Mouse (Mus musculus): ENCODE measurements around the gene Kcnn1. TPM values are rescaled to one million over a fixed set of nuclear protein-coding genes. Genes with fewer than 3 reads are reported as not detected.
"Not testable (repeated sequence)": the region's sequence is repeated elsewhere in the genome, so short reads cannot be mapped to it uniquely, and the experiment has no call there.

Kcnn1 gene
- total and polyA plus RNA-seq, 2 experiments: 6.2 to 8.4 TPM

- H3K36me3 ChIP-seq (ENCODE audit: control insufficient read depth, insufficient read depth, low read length): peaks cover 13% of the 10 kb centered on the region
- DNase-seq (ENCODE audit: extremely low read depth, low read depth, low spot score): no peak
- H3K79me2 ChIP-seq (ENCODE audit: control insufficient read depth, insufficient read depth, low read length): peaks cover 10% of the 10 kb centered on the region; the same call in 1 of the 2 replicates
- no peak overlapping the region for H3K9ac ChIP-seq (ENCODE audit: low read depth, low read length)
- TF ChIP-seq CTCF (IDR thresholded peaks at IDR 0.05; ENCODE audit: low read depth, low read length) (no peak), POLR2A (IDR thresholded peaks at IDR 0.05; ENCODE audit: extremely low read depth, insufficient read depth, low read length) (no peak)
- 65% methylated on average over 2 of the region's 2 CpGs for WGBS
- H3K4me1 ChIP-seq (ENCODE audit: control insufficient read depth, insufficient read depth, low read length): peaks cover 5% of the 10 kb centered on the region
- no peaks in the 10 kb centered on the region for H3K27me3 ChIP-seq (ENCODE audit: control insufficient read depth, insufficient read depth, low read length)
- H3K27ac ChIP-seq (replicated peaks; ENCODE audit: insufficient read depth, low read depth, low read length): no peak overlapping the region
- no peak overlapping the region for H3K4me3 ChIP-seq (ENCODE audit: insufficient read depth, low read depth, low read length)
Measured at GRCm38 (mm10) chr8:70898661-70899198, 35.7 kb upstream of the Kcnn1 start.

DNA sequence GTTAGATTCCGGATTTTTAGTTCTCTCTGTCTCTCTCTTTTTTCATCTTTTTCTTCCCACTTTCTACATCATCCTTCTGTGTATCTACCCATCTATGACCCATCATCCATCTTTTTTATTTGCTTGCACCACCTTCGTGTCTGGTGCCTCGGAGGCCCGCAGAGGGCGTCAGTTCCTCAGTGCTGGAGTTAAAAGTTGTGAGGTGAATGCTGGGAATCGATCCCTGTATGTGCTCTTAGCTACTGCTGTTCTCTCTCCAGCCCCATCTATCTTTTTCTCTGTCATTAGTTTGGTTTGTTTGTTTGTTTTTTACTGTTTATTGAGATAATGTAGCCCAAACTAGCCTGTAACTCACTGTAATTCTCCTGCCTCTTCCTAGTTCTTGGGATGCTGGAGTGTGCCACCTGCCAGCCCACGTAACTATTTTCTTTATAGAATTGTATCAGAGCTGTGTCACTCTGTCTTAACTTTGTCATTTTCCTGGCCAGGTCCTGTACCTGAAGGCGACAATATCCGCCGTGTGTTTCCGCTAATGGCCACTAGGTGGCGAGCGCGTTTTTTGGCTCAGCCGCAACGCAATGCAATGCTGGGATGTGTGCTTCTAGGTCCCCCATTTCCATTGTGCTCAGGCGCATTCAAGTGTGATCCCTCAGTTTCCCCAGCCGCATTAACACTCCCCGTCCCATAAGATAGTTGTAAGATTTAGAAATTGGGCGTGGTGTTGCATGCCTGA lies 34.8 kb upstream of the Kcnn1 start:
- peak overlapping the region; percentile 49 for H3K27ac ChIP-seq (replicated peaks; ENCODE audit: insufficient read depth, low read depth, low read length)
- H3K79me2 ChIP-seq (ENCODE audit: control insufficient read depth, insufficient read depth, low read length): peaks cover 10% of the 10 kb centered on the region; the same call in 1 of the 2 replicates
- peak; percentile 53 for DNase-seq (ENCODE audit: extremely low read depth, low read depth, low spot score)
- no peaks in the 10 kb centered on the region; the same call in 1 of the 2 replicates for H3K27me3 ChIP-seq (ENCODE audit: control insufficient read depth, insufficient read depth, low read length)
- H3K4me3 ChIP-seq (ENCODE audit: insufficient read depth, low read depth, low read length): peak overlapping the region; percentile 55
- H3K4me1 ChIP-seq (ENCODE audit: control insufficient read depth, insufficient read depth, low read length): peaks cover 5% of the 10 kb centered on the region
- WGBS: under 1% methylated on average over 20 of the region's 20 CpGs
- TF ChIP-seq POLR2A (IDR thresholded peaks at IDR 0.05; ENCODE audit: extremely low read depth, insufficient read depth, low read length) (no peak), CTCF (IDR thresholded peaks at IDR 0.05; ENCODE audit: low read depth, low read length) (peak; percentile 98)
- peak overlapping the region; percentile 37 for H3K9ac ChIP-seq (ENCODE audit: low read depth, low read length)
- H3K36me3 ChIP-seq (ENCODE audit: control insufficient read depth, insufficient read depth, low read length): peaks cover 13% of the 10 kb centered on the region

GRCm38 (mm10) chr8:70897021-70897680 lies 34.1 kb upstream of the Kcnn1 start, which contains the start of gene Rpl18a:
Rpl18a (minus strand) TSS chr8:70897412.
- Histone ChIP-seq H3K27ac (replicated peaks; ENCODE audit: insufficient read depth, low read depth, low read length) (peak within 1 kb of the TSS; percentile 84), H3K36me3 (ENCODE audit: control insufficient read depth, insufficient read depth, low read length) (peaks cover 13% of the 10 kb centered on the region), H3K4me1 (ENCODE audit: control insufficient read depth, insufficient read depth, low read length) (peaks cover 5% of the 10 kb centered on the region), H3K4me3 (ENCODE audit: insufficient read depth, low read depth, low read length) (peak within 1 kb of the TSS; percentile 87), H3K9ac (ENCODE audit: low read depth, low read length) (peak within 1 kb of the TSS; percentile 97), H3K27me3 (ENCODE audit: control insufficient read depth, insufficient read depth, low read length) (peaks cover 6% of the 10 kb centered on the region; the same call in 1 of the 2 replicates), H3K79me2 (ENCODE audit: control insufficient read depth, insufficient read depth, low read length) (peaks cover 10% of the 10 kb centered on the region; the same call in 1 of the 2 replicates)
- TF ChIP-seq CTCF (IDR thresholded peaks at IDR 0.05; ENCODE audit: low read depth, low read length): peak; percentile 13; the same call in 1 of the 2 replicates
- peak; percentile 91 for TF ChIP-seq POLR2A (IDR thresholded peaks at IDR 0.05; ENCODE audit: extremely low read depth, insufficient read depth, low read length)
- WGBS: under 1% methylated on average over 60 of the region's 60 CpGs
- DNase-seq (ENCODE audit: extremely low read depth, low read depth, low spot score): peak; percentile 99

DNA sequence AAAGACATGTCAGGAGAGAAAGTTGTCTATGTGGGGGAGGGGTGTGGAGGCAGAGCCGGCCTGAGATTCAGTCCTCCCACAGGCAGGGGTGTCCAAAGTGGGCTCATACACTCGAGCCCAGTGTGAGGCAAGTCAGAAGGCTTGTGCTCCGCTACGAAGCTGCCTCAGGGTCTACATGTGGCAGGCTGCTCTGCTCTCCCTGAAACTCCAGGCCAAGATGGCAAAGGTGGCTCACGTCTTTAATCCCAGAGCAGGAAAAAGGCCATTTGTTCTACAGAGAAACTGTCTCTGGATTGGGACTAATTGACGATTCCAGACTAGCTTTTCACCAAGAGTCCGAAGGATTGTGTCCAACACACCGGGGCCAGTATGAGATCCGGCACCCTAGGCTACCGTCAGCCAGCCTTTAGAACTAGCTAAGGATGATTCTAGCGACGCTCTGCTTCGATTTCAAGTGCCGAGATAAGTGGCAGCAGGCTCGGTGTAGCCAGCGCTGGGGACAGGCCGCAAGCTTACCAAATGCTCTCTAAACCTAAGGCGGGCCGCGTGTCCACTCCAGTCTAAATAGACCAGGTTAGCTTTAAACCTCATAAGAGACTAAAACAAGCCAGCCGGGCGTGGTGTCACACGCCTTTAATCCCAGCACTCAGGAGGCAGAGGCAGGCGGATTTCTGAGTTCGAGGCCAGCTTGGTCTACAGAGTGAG lies 33.4 kb upstream of the Kcnn1 start:
- no peak for DNase-seq (ENCODE audit: extremely low read depth, low read depth, low spot score)
- Histone ChIP-seq H3K4me3 (ENCODE audit: insufficient read depth, low read depth, low read length) (peak overlapping the region; percentile 87), H3K4me1 (ENCODE audit: control insufficient read depth, insufficient read depth, low read length) (peaks cover 5% of the 10 kb centered on the region), H3K9ac (ENCODE audit: low read depth, low read length) (peak overlapping the region; percentile 97), H3K36me3 (ENCODE audit: control insufficient read depth, insufficient read depth, low read length) (peaks cover 13% of the 10 kb centered on the region), H3K27ac (replicated peaks; ENCODE audit: insufficient read depth, low read depth, low read length) (no peak overlapping the region; the same call in 1 of the 2 replicates), H3K27me3 (ENCODE audit: control insufficient read depth, insufficient read depth, low read length) (peaks cover 6% of the 10 kb centered on the region; the same call in 1 of the 2 replicates), H3K79me2 (ENCODE audit: control insufficient read depth, insufficient read depth, low read length) (peaks cover 10% of the 10 kb centered on the region; the same call in 1 of the 2 replicates)
- no peak for TF ChIP-seq POLR2A (IDR thresholded peaks at IDR 0.05; ENCODE audit: extremely low read depth, insufficient read depth, low read length)
- no peak for TF ChIP-seq CTCF (IDR thresholded peaks at IDR 0.05; ENCODE audit: low read depth, low read length)
- 2% methylated on average over 25 of the region's 25 CpGs for WGBS

GRCm38 (mm10) chr8:70895571-70896259 lies 32.7 kb upstream of the Kcnn1 start:
- H3K4me1 ChIP-seq (ENCODE audit: control insufficient read depth, insufficient read depth, low read length); DNase-seq (ENCODE audit: extremely low read depth, low read depth, low spot score); H3K79me2 ChIP-seq (ENCODE audit: control insufficient read depth, insufficient read depth, low read length); H3K27ac ChIP-seq (replicated peaks; ENCODE audit: insufficient read depth, low read depth, low read length); H3K9ac ChIP-seq (ENCODE audit: low read depth, low read length); H3K27me3 ChIP-seq (ENCODE audit: control insufficient read depth, insufficient read depth, low read length); H3K4me3 ChIP-seq (ENCODE audit: insufficient read depth, low read depth, low read length): not testable (repeated sequence)
- peaks cover 13% of the 10 kb centered on the region for H3K36me3 ChIP-seq (ENCODE audit: control insufficient read depth, insufficient read depth, low read length)
- 79% methylated on average over 24 of the region's 24 CpGs for WGBS
